Mouse (Mus musculus) forebrain, embryonic 14.5 days (tissue): Measurements from ENCODE around the gene Trim80. TPM values are rescaled to one million over a fixed set of nuclear protein-coding genes. Genes with fewer than 3 reads are reported as not detected.

ENCODE experiments used
- ATAC-seq: fragments of 200-750 bp; cut with Nextera tagmentation; 2 replicates; pipeline ENCODE4 v1.8.0; 2017; ENCODE audit warnings: mild to moderate bottlenecking, moderate library complexity
- DNase-seq: peaks from one replicate; pipeline ENCODE4 v3.0.0-alpha.2; 2015; ENCODE audit warnings: low spot score
- H3K27ac ChIP-seq: fragments of 300-500 bp; sonication (generic); 2 replicates; pipeline ENCODE4 v1.5.1; 2014; ENCODE audit warnings: low read depth, mild to moderate bottlenecking, control low read depth, low read length, moderate library complexity
- H3K27me3 ChIP-seq: fragments of 300-500 bp; sonication (generic); replicated peaks from 2 replicates; pipeline ENCODE4 v1.6.1; 2014; ENCODE audit warnings: low read length, control low read depth, mixed read lengths; ENCODE audit not compliant: control insufficient read depth, insufficient read depth
- H3K36me3 ChIP-seq: fragments of 300-500 bp; sonication (generic); 2 replicates; pipeline ENCODE4 v1.6.1; 2014; ENCODE audit warnings: low read length, control low read depth; ENCODE audit not compliant: control insufficient read depth, insufficient read depth
- H3K4me1 ChIP-seq: fragments of 300-500 bp; sonication (generic); 2 replicates; pipeline ENCODE4 v1.6.1; 2014; ENCODE audit warnings: antibody characterized with exemption, low read length, control low read depth; ENCODE audit not compliant: control insufficient read depth, insufficient read depth
- H3K4me2 ChIP-seq: fragments of 300-500 bp; sonication (generic); 2 replicates; pipeline ENCODE4 v1.6.1; 2014; ENCODE audit warnings: mild to moderate bottlenecking, control low read depth, low read length
- H3K4me3 ChIP-seq: fragments of 300-500 bp; sonication (generic); 2 replicates; pipeline ENCODE4 v1.5.1; 2014; ENCODE audit warnings: low read depth, low read length, control low read depth
- H3K9ac ChIP-seq: fragments of 300-500 bp; sonication (generic); 2 replicates; pipeline ENCODE4 v1.6.1; 2014; ENCODE audit warnings: mild to moderate bottlenecking, low read length, control low read depth, moderate library complexity
- H3K9me3 ChIP-seq: fragments of 300-500 bp; sonication (generic); replicated peaks from 2 replicates; pipeline ENCODE4 v1.6.1; 2016; ENCODE audit warnings: low read length, control low read depth, mixed read lengths; ENCODE audit not compliant: control insufficient read depth
- WGBS: fragments of 180-500 bp; shearing (Covaris S2); extraction: QIAGEN DNeasy Blood & Tissue Kit; methylation state at CpG from one replicate; pipeline ENCODE4 v1.1.7; 2014; 5-methylcytosine and 5-hydroxymethylcytosine counted together
- polyA plus RNA-seq: library from polyadenylated mRNA; unstranded; fragments of >200 nt; fragmentation: Nextera tagmentation; extraction: Ambion mirVana; gene quantifications from 2 replicates; pipeline ENCODE4 v1.2.1, GENCODE M21; 2014

Trim80 gene
- polyA plus RNA-seq, 1 experiment from 2014 or later = not detected

DNA sequence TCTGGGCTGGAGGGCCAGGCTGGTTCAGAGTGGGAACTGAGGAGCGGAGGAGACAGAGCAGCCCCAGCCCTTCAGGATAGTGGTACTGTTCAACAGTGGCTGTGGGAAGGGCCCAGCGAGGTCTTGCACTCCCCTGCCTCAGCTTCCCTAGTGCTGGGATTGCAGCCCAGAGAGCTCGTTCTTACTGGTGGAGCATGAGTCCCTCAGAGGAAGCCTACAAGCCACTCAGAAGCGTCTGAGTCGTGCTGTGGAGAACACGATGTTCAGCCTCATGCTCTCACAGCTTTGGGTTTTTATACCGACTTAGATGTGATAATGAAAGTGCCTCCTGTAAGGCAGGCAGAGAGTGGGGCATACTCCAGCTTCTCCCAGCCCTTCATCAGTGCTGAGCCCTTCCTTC is 15.7 kb upstream of the Trim80 start:
- Histone ChIP-seq H3K9ac (no peak overlapping the region), H3K4me1 (peaks cover 12% of the 10 kb centered on the region; the same call in 1 of the 2 replicates), H3K9me3 (no peaks in the 10 kb centered on the region), H3K27ac (no peak overlapping the region), H3K4me3 (no peak overlapping the region), H3K36me3 (peaks cover 53% of the 10 kb centered on the region), H3K4me2 (no peak overlapping the region), H3K27me3 (no peaks in the 10 kb centered on the region)
- 86% methylated on average over 7 of the region's 7 CpGs for WGBS
- ATAC-seq (no peak), DNase-seq (no peak)

DNA sequence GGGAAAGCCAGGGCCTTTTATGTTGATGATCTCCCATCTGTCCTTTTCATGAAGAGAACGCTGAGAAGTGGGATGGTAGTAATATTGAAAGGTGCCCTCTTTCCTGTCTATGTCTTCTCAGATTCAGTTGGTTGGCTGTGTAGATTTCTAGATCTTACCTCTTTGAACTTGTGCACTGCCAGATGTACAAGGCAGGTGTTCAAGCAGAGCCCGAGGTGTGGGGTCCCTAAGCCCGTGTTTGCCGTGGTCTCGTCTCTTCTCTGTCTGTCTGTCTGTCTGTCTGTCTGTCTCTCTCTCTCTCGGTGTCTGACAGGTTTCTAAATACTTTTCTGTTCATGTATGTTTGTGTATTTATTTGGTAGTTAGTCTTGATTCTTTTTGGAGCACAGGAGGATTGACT is 14.7 kb upstream of the Trim80 start:
- ATAC-seq = no peak
- Histone ChIP-seq H3K9me3 (no peaks in the 10 kb centered on the region), H3K4me1 (peaks cover 10% of the 10 kb centered on the region; the same call in 1 of the 2 replicates), H3K27ac (no peak overlapping the region), H3K36me3 (peaks cover 63% of the 10 kb centered on the region), H3K4me3 (no peak overlapping the region), H3K4me2 (no peak overlapping the region), H3K27me3 (no peaks in the 10 kb centered on the region), H3K9ac (no peak overlapping the region)
- no peak for DNase-seq
- WGBS = 94% methylated on average over 6 of the region's 6 CpGs

DNA sequence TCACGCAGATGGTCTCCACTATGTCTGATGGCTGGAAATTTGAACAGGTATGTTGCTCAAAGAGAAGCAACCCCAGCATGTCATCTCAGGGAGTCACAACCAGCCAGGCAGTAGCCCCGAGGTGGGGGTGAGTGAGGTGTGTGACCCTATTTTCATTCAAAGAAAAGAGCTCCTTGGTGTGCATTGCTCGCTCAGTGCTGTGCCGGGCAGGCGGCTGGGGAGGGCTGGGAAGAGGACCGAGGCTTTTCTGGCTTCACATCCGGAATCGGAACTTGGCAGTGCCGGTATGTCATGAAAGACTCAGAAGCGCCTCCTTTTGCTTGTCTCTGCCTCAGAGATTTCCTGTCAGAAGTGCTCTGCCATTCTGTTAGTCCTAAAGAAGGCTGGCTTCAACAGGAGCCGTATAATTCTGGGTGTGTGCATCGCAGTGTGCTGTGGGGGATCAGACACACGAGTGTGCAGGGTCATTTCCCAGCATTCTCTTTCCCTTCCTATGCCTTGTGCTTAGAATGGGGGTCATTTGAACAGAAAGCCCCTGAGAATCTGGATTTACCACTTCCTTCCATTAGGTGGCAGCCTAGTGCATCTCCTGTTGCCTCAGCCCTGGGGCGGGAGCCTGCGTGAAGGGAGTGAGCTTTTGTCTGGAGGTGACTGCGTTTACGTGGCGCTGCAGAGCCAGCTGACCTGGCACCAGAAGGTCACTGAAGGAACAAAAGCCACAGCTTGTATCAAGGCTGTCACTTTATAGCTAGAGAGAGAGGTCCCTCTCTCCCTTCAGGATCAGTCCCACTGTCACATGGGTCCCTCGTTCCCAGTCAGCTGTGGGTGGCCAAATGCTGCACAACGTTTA is 12.6 kb upstream of the Trim80 start:
- peak overlapping the region; percentile 27; the same call in 1 of the 2 replicates for H3K4me2 ChIP-seq
- peaks cover 76% of the 10 kb centered on the region for H3K36me3 ChIP-seq
- WGBS = 33% methylated on average over 20 of the region's 20 CpGs
- no peaks in the 10 kb centered on the region for H3K27me3 ChIP-seq
- peak overlapping the region; percentile 23; the same call in 1 of the 2 replicates for H3K27ac ChIP-seq
- no peaks in the 10 kb centered on the region for H3K9me3 ChIP-seq
- H3K4me3 ChIP-seq = no peak overlapping the region
- peak overlapping the region; percentile 10; the same call in 1 of the 2 replicates for H3K9ac ChIP-seq
- no peaks in the 10 kb centered on the region for H3K4me1 ChIP-seq
- peak; percentile 78 for ATAC-seq
- peak; percentile 90 for DNase-seq

DNA sequence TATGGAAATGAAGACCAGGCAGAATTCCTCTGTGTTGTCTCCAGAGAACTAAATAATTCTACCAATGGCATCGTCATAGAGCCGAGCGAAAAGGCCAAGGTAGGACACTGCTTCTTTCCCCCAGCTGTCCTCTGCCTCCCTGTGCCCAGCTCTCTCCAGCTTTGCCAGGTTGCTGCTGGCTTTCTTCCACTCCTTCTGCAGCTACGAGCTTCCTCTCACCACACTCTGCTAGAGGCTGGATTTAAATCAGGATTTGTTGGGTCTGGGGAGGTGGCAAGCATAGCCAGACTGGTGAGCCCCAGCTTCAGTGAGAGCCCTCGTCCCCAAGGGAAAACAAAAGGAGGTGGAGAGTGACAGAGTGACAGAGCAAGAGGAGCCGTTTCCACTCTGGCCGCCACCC is 11.0 kb upstream of the Trim80 start:
- ATAC-seq (no peak), DNase-seq (no peak)
- WGBS = 84% methylated on average over 7 of the region's 7 CpGs
- Histone ChIP-seq H3K4me3 (no peak overlapping the region), H3K4me1 (no peaks in the 10 kb centered on the region), H3K27ac (no peak overlapping the region), H3K27me3 (no peaks in the 10 kb centered on the region), H3K36me3 (peaks cover 79% of the 10 kb centered on the region), H3K4me2 (no peak overlapping the region), H3K9ac (no peak overlapping the region), H3K9me3 (no peaks in the 10 kb centered on the region)

DNA sequence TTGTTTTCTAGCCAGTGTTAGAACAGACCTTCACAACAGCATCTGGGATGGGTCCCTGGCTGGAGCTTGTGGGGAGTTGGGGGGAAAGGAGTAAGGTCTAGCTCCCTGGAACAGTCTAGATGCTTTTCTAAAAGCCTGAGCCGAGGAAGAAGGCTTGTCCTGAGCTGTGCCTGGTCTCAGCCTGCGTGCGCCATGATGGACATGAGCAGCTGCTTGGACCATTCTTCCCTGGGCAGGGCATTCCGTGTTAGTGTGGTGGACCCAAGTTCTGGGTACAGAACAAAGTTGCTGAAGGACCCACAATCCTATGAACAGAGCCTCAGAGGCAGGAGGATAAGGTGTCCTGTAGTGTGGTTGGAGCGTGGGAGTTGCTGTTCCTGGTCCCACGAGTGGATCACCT is 9.8 kb upstream of the Trim80 start:
- no peak for DNase-seq
- no peak overlapping the region for H3K9ac ChIP-seq
- no peaks in the 10 kb centered on the region for H3K27me3 ChIP-seq
- no peaks in the 10 kb centered on the region for H3K4me1 ChIP-seq
- no peaks in the 10 kb centered on the region for H3K9me3 ChIP-seq
- H3K36me3 ChIP-seq = peaks cover 66% of the 10 kb centered on the region
- WGBS = 94% methylated on average over 6 of the region's 6 CpGs
- no peak overlapping the region for H3K27ac ChIP-seq
- H3K4me3 ChIP-seq = no peak overlapping the region
- H3K4me2 ChIP-seq = no peak overlapping the region
- ATAC-seq = no peak

DNA sequence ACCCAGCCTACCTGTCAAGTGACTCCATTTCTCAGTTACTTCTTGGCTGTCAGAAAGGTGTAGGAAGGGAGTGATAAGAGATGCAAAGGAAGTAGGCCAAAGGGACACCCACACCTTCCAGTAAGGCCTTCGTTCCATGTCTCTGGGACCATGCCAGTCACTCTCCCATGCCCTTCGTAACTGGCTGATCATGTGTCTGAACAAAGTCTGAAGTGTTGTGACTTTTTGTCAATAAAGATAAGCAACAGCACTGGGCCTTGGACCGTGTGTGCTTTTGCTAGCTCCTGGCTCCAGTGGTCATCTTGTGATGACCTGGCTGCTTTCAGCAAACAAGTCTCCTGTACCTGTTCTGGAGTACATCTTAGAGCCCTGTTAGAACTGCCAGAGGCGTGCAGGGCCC is 7.5 kb upstream of the Trim80 start:
- Histone ChIP-seq H3K27me3 (no peaks in the 10 kb centered on the region), H3K9ac (no peak overlapping the region), H3K27ac (no peak overlapping the region), H3K36me3 (peaks cover 47% of the 10 kb centered on the region), H3K4me3 (no peak overlapping the region), H3K4me2 (no peak overlapping the region), H3K9me3 (no peaks in the 10 kb centered on the region), H3K4me1 (peaks cover 3% of the 10 kb centered on the region; the same call in 1 of the 2 replicates)
- ATAC-seq = no peak
- 82% methylated on average over 4 of the region's 4 CpGs for WGBS
- DNase-seq = no peak

DNA sequence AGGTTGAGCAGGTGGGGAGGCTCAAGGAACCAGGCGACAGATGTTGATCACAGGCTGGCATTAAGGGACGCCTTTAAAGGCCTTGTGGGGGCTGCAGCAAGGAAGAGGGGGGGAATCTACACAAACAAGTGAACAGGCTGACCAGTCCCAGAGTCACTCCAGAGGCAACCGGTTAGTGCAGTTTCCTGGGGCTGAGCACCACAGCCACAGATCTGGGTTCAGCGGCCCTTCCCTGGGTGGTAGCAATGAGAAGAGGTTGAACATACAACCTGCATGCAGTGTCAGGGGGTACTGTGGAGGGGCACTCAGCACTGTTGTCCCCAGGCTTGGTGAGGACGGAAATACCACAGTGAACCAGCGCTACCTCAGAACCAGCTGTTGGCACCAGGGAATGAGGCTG is 7.0 kb upstream of the Trim80 start:
- WGBS = 81% methylated on average over 6 of the region's 6 CpGs
- no peaks in the 10 kb centered on the region for H3K9me3 ChIP-seq
- no peaks in the 10 kb centered on the region for H3K27me3 ChIP-seq
- DNase-seq (no peak), ATAC-seq (no peak)
- no peak overlapping the region for H3K27ac ChIP-seq
- no peak overlapping the region for H3K4me3 ChIP-seq
- no peak overlapping the region for H3K4me2 ChIP-seq
- peaks cover 3% of the 10 kb centered on the region; the same call in 1 of the 2 replicates for H3K4me1 ChIP-seq
- H3K9ac ChIP-seq = no peak overlapping the region
- H3K36me3 ChIP-seq = peaks cover 46% of the 10 kb centered on the region

DNA sequence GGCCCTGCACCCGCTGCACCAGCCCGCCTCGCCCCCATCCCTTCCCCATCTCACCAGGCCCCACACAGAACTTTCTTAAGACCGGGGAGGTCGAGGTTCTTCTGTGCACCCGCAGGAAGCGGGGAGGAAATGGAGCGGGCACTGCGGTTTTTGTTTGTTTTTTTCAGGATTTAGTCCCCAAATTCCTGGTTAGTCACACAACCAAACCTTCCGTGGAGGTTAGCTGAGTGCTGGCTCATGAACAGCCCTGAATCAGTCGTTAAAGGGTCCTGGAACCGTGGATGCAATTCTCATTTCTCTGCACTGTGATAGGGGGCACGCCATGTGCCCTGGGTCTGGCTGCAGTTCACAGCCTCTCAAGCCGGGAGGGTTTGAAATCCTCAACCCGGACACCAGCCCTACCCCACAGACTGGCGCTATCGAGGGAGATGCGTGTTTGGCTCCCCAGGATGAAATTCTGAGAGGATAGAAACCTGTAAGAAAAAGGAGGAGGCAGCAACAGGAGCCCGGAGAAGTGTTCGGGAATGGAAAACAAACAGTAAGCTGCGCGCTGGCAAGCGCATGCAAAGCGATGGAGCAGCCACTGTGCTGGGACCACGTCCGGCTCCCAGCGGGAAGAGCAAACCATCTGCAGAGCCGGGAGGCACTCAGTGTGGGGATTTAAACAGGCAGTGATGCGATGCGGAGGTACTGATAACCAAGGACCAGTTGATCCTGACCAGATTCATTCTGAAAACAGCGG is 4.6 kb upstream of the Trim80 start:
- no peaks in the 10 kb centered on the region for H3K27me3 ChIP-seq
- H3K9ac ChIP-seq = peak overlapping the region; percentile 38; the same call in 1 of the 2 replicates
- H3K4me3 ChIP-seq = peak overlapping the region; percentile 21; the same call in 1 of the 2 replicates
- peak overlapping the region; percentile 56 for H3K4me2 ChIP-seq
- no peak overlapping the region for H3K27ac ChIP-seq
- peak; percentile 61; the same call in 1 of the 2 replicates for ATAC-seq
- H3K36me3 ChIP-seq = peaks cover 25% of the 10 kb centered on the region
- WGBS = 9% methylated on average over 31 of the region's 31 CpGs
- H3K9me3 ChIP-seq = no peaks in the 10 kb centered on the region
- peak; percentile 72 for DNase-seq
- H3K4me1 ChIP-seq = peaks cover 3% of the 10 kb centered on the region; the same call in 1 of the 2 replicates
